Mouse (Mus musculus) intestine, embryonic 16.5 days (tissue): Measurements from ENCODE around the gene Ppfia3. TPM values are rescaled to one million over a fixed set of nuclear protein-coding genes. Genes with fewer than 3 reads are reported as not detected.
"Not testable (repeated sequence)": the region's sequence is repeated elsewhere in the genome, so short reads cannot be mapped to it uniquely, and the experiment has no call there.

Source experiments
- ATAC-seq: fragments of 200-750 bp; cut with Nextera tagmentation; 2 replicates; pipeline ENCODE4 v1.8.0; 2017; ENCODE audit warnings: moderate TSS enrichment, moderate library complexity
- H3K27ac ChIP-seq: fragments of 300-500 bp; sonication (generic); 2 replicates; pipeline ENCODE4 v1.5.1; 2014; ENCODE audit warnings: mild to moderate bottlenecking, low read length
- H3K27me3 ChIP-seq: fragments of 300-500 bp; sonication (generic); replicated peaks from 2 replicates; pipeline ENCODE4 v1.6.1; 2014; ENCODE audit warnings: low read length, control low read depth, mixed read lengths; ENCODE audit not compliant: control insufficient read depth, insufficient read depth
- H3K36me3 ChIP-seq: fragments of 300-500 bp; sonication (generic); 2 replicates; pipeline ENCODE4 v1.6.1; 2014; ENCODE audit warnings: low read length, control low read depth; ENCODE audit not compliant: control insufficient read depth, insufficient read depth
- H3K4me1 ChIP-seq: fragments of 300-500 bp; sonication (generic); 2 replicates; pipeline ENCODE4 v1.6.1; 2014; ENCODE audit warnings: low read length, control low read depth, mixed read lengths; ENCODE audit not compliant: control insufficient read depth, insufficient read depth
- H3K4me2 ChIP-seq: fragments of 300-500 bp; sonication (generic); 2 replicates; pipeline ENCODE4 v1.6.1; 2014; ENCODE audit warnings: low read depth, low read length, control low read depth
- H3K4me3 ChIP-seq: fragments of 300-500 bp; sonication (generic); 2 replicates; pipeline ENCODE4 v1.5.1; 2014; ENCODE audit warnings: mild to moderate bottlenecking, low read length
- H3K9ac ChIP-seq: fragments of 300-500 bp; sonication (generic); 2 replicates; pipeline ENCODE4 v1.6.1; 2014; ENCODE audit warnings: low read depth, low read length
- H3K9me3 ChIP-seq: fragments of 300-500 bp; sonication (generic); 2 replicates; pipeline ENCODE4 v1.6.1; 2016; ENCODE audit warnings: low read length, control low read depth; ENCODE audit not compliant: control insufficient read depth
- WGBS: fragments of 180-500 bp; shearing (Covaris S2); extraction: QIAGEN DNeasy Blood & Tissue Kit; methylation state at CpG from one replicate; pipeline ENCODE4 v1.1.7; 2014; 5-methylcytosine and 5-hydroxymethylcytosine counted together
- polyA plus RNA-seq: library from polyadenylated mRNA; unstranded; fragments of >200 nt; fragmentation: Nextera tagmentation; extraction: Ambion mirVana; gene quantifications from 2 replicates; pipeline ENCODE4 v1.2.1, GENCODE M21; 2015

Ppfia3 gene
- polyA plus RNA-seq, 1 experiment from 2014 or later = 10.3 TPM

- 63% methylated on average over 7 of the region's 7 CpGs for WGBS
These were observed 41.5 kb upstream of the Ppfia3 start for GRCm38 (mm10) chr7:45408351-45408750.

GRCm38 (mm10) chr7:45407836-45408235, 41.0 kb upstream of the Ppfia3 start:
- no peak overlapping the region for H3K27ac ChIP-seq
- H3K4me3 ChIP-seq = no peak overlapping the region
- peaks cover 68% of the 10 kb centered on the region for H3K27me3 ChIP-seq
- H3K4me2 ChIP-seq = no peak overlapping the region
- no peak overlapping the region for H3K9ac ChIP-seq
- H3K9me3 ChIP-seq = no peaks in the 10 kb centered on the region
- H3K4me1 ChIP-seq = peaks cover 10% of the 10 kb centered on the region
- no peak for ATAC-seq
- 77% methylated on average over 10 of the region's 10 CpGs for WGBS
- H3K36me3 ChIP-seq = no peaks in the 10 kb centered on the region

More at GRCm38 (mm10) chr7:45408351-45408750, 41.5 kb upstream of the Ppfia3 start:
- no peak overlapping the region for H3K9ac ChIP-seq
- no peak overlapping the region for H3K4me2 ChIP-seq
- no peak overlapping the region for H3K27ac ChIP-seq
- H3K36me3 ChIP-seq = no peaks in the 10 kb centered on the region
- peaks cover 14% of the 10 kb centered on the region for H3K4me1 ChIP-seq
- H3K9me3 ChIP-seq = no peaks in the 10 kb centered on the region
- ATAC-seq = no peak
- H3K27me3 ChIP-seq = peaks cover 71% of the 10 kb centered on the region
- H3K4me3 ChIP-seq = no peak overlapping the region

- H3K36me3 ChIP-seq = no peaks in the 10 kb centered on the region
These were observed 39.6 kb upstream of the Ppfia3 start for GRCm38 (mm10) chr7:45406157-45407156.

GRCm38 (mm10) chr7:45405091-45406075, 38.6 kb upstream of the Ppfia3 start, which contains the start of gene Kcna7:
Gene Kcna7, plus strand, starts transcription at chr7:45405653.
- Histone ChIP-seq H3K4me1 (peaks cover 10% of the 10 kb centered on the region), H3K4me2 (peak within 1 kb of the TSS; percentile 74), H3K27ac (no peak within 1 kb of the TSS), H3K27me3 (peaks cover 51% of the 10 kb centered on the region), H3K9me3 (no peaks in the 10 kb centered on the region), H3K4me3 (peak within 1 kb of the TSS; percentile 49), H3K36me3 (no peaks in the 10 kb centered on the region), H3K9ac (peak within 1 kb of the TSS; percentile 62)
- ATAC-seq = 0 out of 2 replicates have a peak, but pooled peaks have one; percentile 28
- WGBS = 14% methylated on average over 28 of the region's 28 CpGs

More at GRCm38 (mm10) chr7:45406157-45407156, 39.6 kb upstream of the Ppfia3 start:
- Histone ChIP-seq H3K4me3 (peak overlapping the region; percentile 49), H3K4me1 (peaks cover 10% of the 10 kb centered on the region), H3K27ac (no peak overlapping the region), H3K9me3 (no peaks in the 10 kb centered on the region), H3K9ac (peak overlapping the region; percentile 62), H3K27me3 (peaks cover 59% of the 10 kb centered on the region), H3K4me2 (peak overlapping the region; percentile 74)
- peak; percentile 8; the same call in 1 of the 2 replicates for ATAC-seq
- under 1% methylated on average over 102 of the region's 114 CpGs for WGBS

- Histone ChIP-seq H3K27ac (no peak overlapping the region), H3K4me1 (peaks cover 10% of the 10 kb centered on the region), H3K36me3 (no peaks in the 10 kb centered on the region), H3K4me3 (no peak overlapping the region), H3K9me3 (no peaks in the 10 kb centered on the region), H3K27me3 (peaks cover 34% of the 10 kb centered on the region), H3K4me2 (no peak overlapping the region), H3K9ac (no peak overlapping the region)
- WGBS = 44% methylated on average over 6 of the region's 6 CpGs
- peak; percentile 14; the same call in 1 of the 2 replicates for ATAC-seq
These were observed 36.9 kb upstream of the Ppfia3 start for GRCm38 (mm10) chr7:45403532-45404261.

- H3K36me3 ChIP-seq = no peaks in the 10 kb centered on the region
- H3K9ac ChIP-seq = no peak overlapping the region
- peaks cover 10% of the 10 kb centered on the region for H3K4me1 ChIP-seq
- ATAC-seq = no peak
- 70% methylated on average over 10 of the region's 10 CpGs for WGBS
- peaks cover 13% of the 10 kb centered on the region for H3K27me3 ChIP-seq
- no peak overlapping the region for H3K4me3 ChIP-seq
- H3K9me3 ChIP-seq = no peaks in the 10 kb centered on the region
- no peak overlapping the region for H3K27ac ChIP-seq
- no peak overlapping the region for H3K4me2 ChIP-seq
These were observed 34.8 kb upstream of the Ppfia3 start for GRCm38 (mm10) chr7:45401521-45402085.

- Histone ChIP-seq H3K4me3 (no peak overlapping the region), H3K27ac (no peak overlapping the region), H3K9me3 (no peaks in the 10 kb centered on the region), H3K4me1 (peaks cover 15% of the 10 kb centered on the region), H3K9ac (no peak overlapping the region), H3K36me3 (no peaks in the 10 kb centered on the region; the same call in 1 of the 2 replicates), H3K4me2 (no peak overlapping the region), H3K27me3 (no peaks in the 10 kb centered on the region)
- 79% methylated on average over 2 of the region's 2 CpGs for WGBS
- no peak for ATAC-seq
These were observed 30.0 kb upstream of the Ppfia3 start for GRCm38 (mm10) chr7:45396787-45397186.

GRCm38 (mm10) chr7:45396337-45396775, 29.5 kb upstream of the Ppfia3 start:
- H3K4me3 ChIP-seq = peak overlapping the region; percentile 57
- peak overlapping the region; percentile 68 for H3K9ac ChIP-seq
- peaks cover 15% of the 10 kb centered on the region for H3K4me1 ChIP-seq
- not testable (repeated sequence) for H3K9me3 ChIP-seq, H3K27me3 ChIP-seq, H3K36me3 ChIP-seq
- peak overlapping the region; percentile 80 for H3K27ac ChIP-seq
- peak; percentile 65 for ATAC-seq
- H3K4me2 ChIP-seq = peak overlapping the region; percentile 55
- WGBS = 2% methylated on average over 3 of the region's 3 CpGs
